ENCODE assay signal across 8 mouse cellular contexts in the genomic region with DNA sequence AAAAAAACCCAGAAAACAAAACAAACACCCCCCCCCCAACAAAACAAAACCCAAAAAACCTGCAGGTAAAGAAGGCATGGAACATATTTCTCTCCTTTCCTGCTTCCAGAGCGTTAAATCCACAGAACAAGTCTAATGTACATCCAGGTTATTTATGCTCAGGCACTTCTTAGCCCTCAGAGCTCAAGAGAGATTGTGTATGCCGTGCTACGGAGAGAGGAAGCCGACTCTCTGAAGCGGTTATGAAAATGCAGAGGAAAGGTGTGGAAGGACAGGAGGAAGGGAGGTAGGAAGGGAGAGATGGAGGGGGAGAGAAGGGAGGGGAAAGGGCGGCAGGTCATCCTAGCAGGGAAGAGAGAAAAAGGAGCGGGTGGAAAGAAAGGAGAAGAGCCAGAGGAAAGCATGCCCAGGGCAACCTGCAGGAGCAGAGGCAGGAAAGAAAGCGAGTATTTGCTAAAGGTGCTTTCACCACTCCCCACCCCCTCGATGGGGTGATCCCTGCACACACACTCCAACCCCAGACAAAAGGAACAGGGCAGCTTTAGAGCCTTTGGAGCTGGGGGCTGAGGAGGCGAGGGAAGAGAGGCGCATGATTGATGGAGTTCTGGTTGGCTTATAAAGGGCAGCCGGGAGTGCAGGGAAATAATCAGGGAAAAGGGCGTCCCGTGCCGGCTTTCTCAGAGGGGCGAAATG.
DNase-seq lines count a peak whose midpoint lies in the region; ATAC-seq lines count a peak whose summit lies in the region.

No protein-coding gene starts in this region.

- H3K9me3 ChIP-seq in heart, embryonic 16.5 days (replicated peaks; ENCODE audit: control insufficient read depth, low read length) = peaks cover 3% of the 10 kb centered on the region; the same call in 1 of the 2 replicates
- no peaks in the 10 kb centered on the region for H3K9me3 ChIP-seq in stomach, embryonic 16.5 days (replicated peaks; ENCODE audit: control insufficient read depth, low read length)

- H3K4me1 ChIP-seq in heart, embryonic 16.5 days (ENCODE audit: control insufficient read depth, insufficient read depth, low read length) = peaks cover 12% of the 10 kb centered on the region
- H3K4me1 ChIP-seq in stomach, embryonic 16.5 days (ENCODE audit: control insufficient read depth, insufficient read depth, low read length) = peaks cover 13% of the 10 kb centered on the region; the same call in 1 of the 2 replicates

- H3K36me3 ChIP-seq in heart, embryonic 16.5 days (ENCODE audit: control insufficient read depth, insufficient read depth) = no peaks in the 10 kb centered on the region
- H3K36me3 ChIP-seq in stomach, embryonic 16.5 days (ENCODE audit: control insufficient read depth, insufficient read depth, low read length) = no peaks in the 10 kb centered on the region

- intact Hi-C loops in left cerebral cortex, postnatal 10 days (cut with DNase I) = no loop called here

- H3K9ac ChIP-seq in heart, embryonic 16.5 days (ENCODE audit: low read length) = peak overlapping the region; percentile 46
- peak overlapping the region; percentile 61; the same call in 1 of the 2 replicates for H3K9ac ChIP-seq in stomach, embryonic 16.5 days (ENCODE audit: low read length)

- peak; percentile 1 for DNase-seq in lung, postnatal 14 days
- no peak for DNase-seq in lung, adult 18-20 months
- DNase-seq in liver = peak; percentile 5
- DNase-seq in MN1 (ENCODE audit: low spot score) = no peak
- DNase-seq in left cerebral cortex, postnatal 10 days (ENCODE audit: extremely low spot score in 1 of 2, low spot score in 2 of 2) = no peak
- DNase-seq in spleen, postnatal 14 days (ENCODE audit: low spot score in 2 of 2) = no peak

- H3K27me3 ChIP-seq in heart, embryonic 16.5 days (ENCODE audit: control insufficient read depth, insufficient read depth, low read length) = no peaks in the 10 kb centered on the region
- no peaks in the 10 kb centered on the region for H3K27me3 ChIP-seq in stomach, embryonic 16.5 days (ENCODE audit: control insufficient read depth, insufficient read depth, low read length)

- H3K27ac ChIP-seq in heart, embryonic 16.5 days (ENCODE audit: low read length) = no peak overlapping the region
- H3K27ac ChIP-seq in stomach, embryonic 16.5 days (ENCODE audit: low read length) = no peak overlapping the region

- peak overlapping the region; percentile 69 for H3K4me2 ChIP-seq in heart, embryonic 16.5 days (ENCODE audit: low read depth, low read length)
- peak overlapping the region; percentile 54 for H3K4me2 ChIP-seq in stomach, embryonic 16.5 days (ENCODE audit: low read depth, low read length)

- 9% methylated on average over 16 of the region's 16 CpGs for WGBS in heart, embryonic 16.5 days
- WGBS in stomach, embryonic 16.5 days = 8% methylated on average over 16 of the region's 16 CpGs

- no peak for ATAC-seq in heart, embryonic 16.5 days (replicated peaks; ENCODE audit: extremely low read depth, insufficient read depth, low FRiP score)
- ATAC-seq in stomach, embryonic 16.5 days (ENCODE audit: insufficient read depth, low FRiP score) = no peak

- peak overlapping the region; percentile 43 for H3K4me3 ChIP-seq in heart, embryonic 16.5 days (ENCODE audit: low read length)
- peak overlapping the region; percentile 35 for H3K4me3 ChIP-seq in stomach, embryonic 16.5 days (replicated peaks; ENCODE audit: low read length)

Comparison
In these comparisons a context has a peak if more than half of its experiments do, and no peak if none do; other contexts are left out.
1. DNase-seq: peak in lung, postnatal 14 days (single experiment) and liver (single experiment); none in lung, adult 18-20 months (0 of 2), MN1 (single experiment), left cerebral cortex, postnatal 10 days (0 of 2) and spleen, postnatal 14 days (0 of 2).